Mouse (Mus musculus): Measurements from ENCODE around the gene Elp1. TPM values are rescaled to one million over a fixed set of nuclear protein-coding genes. Genes with fewer than 3 reads are reported as not detected.
A peak's percentile ranks its signal among the peaks of the same experiment; 100 is the strongest.

The Elp1 gene
- total RNA-seq, 2 experiments from 2014 or later: 17.5 to 22.9 TPM

- DNase-seq: no peak
- intact Hi-C loops (cut with DNase I): no loop called here
These were observed 84.2 kb downstream of the Elp1 start for GRCm38 (mm10) chr4:56717932-56718331.

DNA sequence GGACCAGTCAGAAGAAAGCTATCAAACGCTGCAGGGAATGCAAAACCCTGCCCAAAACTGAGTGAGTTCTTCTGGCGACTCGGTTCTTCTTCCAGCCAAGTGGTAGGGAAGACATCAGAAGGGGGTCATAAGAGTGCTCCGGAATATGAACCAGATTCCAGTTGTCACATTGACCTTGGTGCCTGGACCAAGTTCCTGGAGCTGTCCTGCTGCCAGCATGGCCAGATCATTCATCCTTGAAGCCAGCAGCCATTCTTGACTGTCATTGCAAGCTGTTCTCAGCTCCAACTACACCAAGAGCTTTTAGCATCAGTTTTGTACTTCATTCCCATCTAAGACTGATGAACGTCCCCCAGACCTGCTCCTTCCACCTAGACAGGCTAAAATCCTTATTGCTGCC is 85.3 kb downstream of the Elp1 start:
- DNase-seq: no peak
- intact Hi-C loops (cut with DNase I): no loop called here

DNA sequence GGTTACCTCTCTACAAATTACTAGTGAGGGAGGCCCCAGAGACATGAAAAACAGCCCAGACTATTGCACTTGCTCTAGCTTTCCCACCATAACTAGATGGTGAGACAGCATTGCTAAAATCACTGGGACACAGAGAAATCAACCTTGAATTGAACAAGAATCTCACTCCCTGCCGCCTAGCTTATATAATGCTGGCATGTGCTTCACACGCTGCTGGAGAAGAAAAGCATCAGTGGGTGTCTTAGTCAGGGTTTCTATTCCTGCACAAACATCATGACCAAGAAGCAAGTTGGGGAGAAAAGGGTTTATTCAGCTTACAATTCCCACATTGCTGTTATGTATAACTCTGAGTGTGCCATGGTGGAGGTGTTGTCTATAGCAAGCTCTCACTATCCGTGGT is 89.0 kb downstream of the Elp1 start:
- intact Hi-C loops (cut with DNase I): no loop called here
- no peak for DNase-seq

- DNase-seq: peak in 1 of 2 experiments; percentile 33
- intact Hi-C loops (cut with DNase I): no loop called here
These were observed 99.9 kb downstream of the Elp1 start for GRCm38 (mm10) chr4:56702234-56702633.

Other genes starting within 250 kb of the Elp1 start
- not detected for gene Gm26657, start 62.3 kb downstream of the Elp1 start, total RNA-seq (2021)
- gene Actl7b, start 60.9 kb downstream of the Elp1 start, total RNA-seq (2021): not detected
- not detected for gene Actl7a, start 58.9 kb downstream of the Elp1 start, total RNA-seq (2021)
- gene Fam206a, start within 50 bp of the Elp1 start, total RNA-seq (2021): 1 to 10 TPM; 1.1 to 2.3 TPM
- 1 to 10 TPM; 8.3 to 9.2 TPM for gene Ctnnal1, start 62.9 kb upstream of the Elp1 start, total RNA-seq (2021)
- gene Tmem245, start 145.1 kb upstream of the Elp1 start, total RNA-seq (2021): 10 to 100 TPM; 16.3 to 23.9 TPM
- gene Frrs1l, start 188.1 kb upstream of the Elp1 start, total RNA-seq (2021): not detected